Mouse (Mus musculus) liver, postnatal 0 days (tissue): Measurements from ENCODE around the gene Gpc5.

Source experiments
- CTCF ChIP-seq: sonication (generic); IDR thresholded peaks from 2 replicates; pipeline ENCODE4 v1.5.1; 2016; ENCODE audit warnings: antibody characterized with exemption, low read depth
- EP300 ChIP-seq: IDR thresholded peaks from 2 replicates; pipeline ENCODE4 v1.6.1; 2016; ENCODE audit warnings: antibody characterized with exemption, low read depth, mild to moderate bottlenecking

DNA sequence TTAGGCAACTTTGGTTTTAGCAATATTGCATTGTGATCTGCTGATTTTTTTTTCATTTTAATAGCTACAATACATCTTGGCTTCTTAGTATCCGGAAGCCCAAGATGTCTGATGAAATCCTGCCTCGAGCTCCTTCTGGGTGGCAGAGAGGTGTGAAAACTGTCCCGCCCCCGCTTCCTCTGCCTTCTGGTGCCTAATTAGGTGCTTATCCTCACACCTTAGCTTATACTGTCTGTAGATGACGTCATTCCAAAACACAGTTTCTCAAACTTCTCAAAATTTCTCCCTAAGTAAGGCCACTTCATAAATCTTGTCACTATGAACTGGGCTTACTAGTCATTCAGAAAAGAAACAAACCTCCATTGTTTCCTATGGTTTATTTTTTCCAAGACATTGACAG lies 668.2 kb downstream of the Gpc5 start:
- no peak for TF ChIP-seq CTCF
- TF ChIP-seq EP300, result no peak
